Mouse (Mus musculus): ENCODE results near the gene Fars2.

- TF ChIP-seq CTCF (IDR thresholded peaks at IDR 0.05; ENCODE audit: insufficient read depth, low read length) (no peak), POLR2A (IDR thresholded peaks at IDR 0.05; ENCODE audit: borderline replicate concordance, extremely low read depth, low read depth, low read length) (no peak)
Observed at GRCm38 (mm10) chr13:36088168-36088567, 29.0 kb upstream of the Fars2 start.
